Mouse (Mus musculus) kidney, postnatal 0 days (tissue): ENCODE data around the gene Ugt1a5. TPM values are rescaled to one million over a fixed set of nuclear protein-coding genes. Genes with fewer than 3 reads are reported as not detected.
"Not testable (repeated sequence)": the region's sequence is repeated elsewhere in the genome, so short reads cannot be mapped to it uniquely, and the experiment has no call there.

Source experiments
- ATAC-seq: fragments of 200-750 bp; cut with Nextera tagmentation; replicated peaks from 2 replicates; pipeline ENCODE4 v1.8.0; 2017; ENCODE audit warnings: low read depth, moderate number of reproducible peaks, moderate TSS enrichment, moderate library complexity; ENCODE audit not compliant: low FRiP score
- DNase-seq: peaks from one replicate; pipeline ENCODE4 v3.0.0-alpha.2; 2016; ENCODE audit warnings: low spot score
- H3K27ac ChIP-seq: fragments of 300-500 bp; sonication (generic); 2 replicates; pipeline ENCODE4 v1.5.1; 2014; ENCODE audit warnings: mild to moderate bottlenecking
- H3K27me3 ChIP-seq: fragments of 300-500 bp; sonication (generic); 2 replicates; pipeline ENCODE4 v1.6.1; 2014; ENCODE audit warnings: low read length, mixed read lengths; ENCODE audit not compliant: insufficient read depth
- H3K36me3 ChIP-seq: fragments of 300-500 bp; sonication (generic); 2 replicates; pipeline ENCODE4 v1.6.1; 2014; ENCODE audit warnings: low read length, mixed read lengths; ENCODE audit not compliant: insufficient read depth
- H3K4me1 ChIP-seq: fragments of 300-500 bp; sonication (generic); replicated peaks from 2 replicates; pipeline ENCODE4 v1.6.1; 2014; ENCODE audit warnings: antibody characterized with exemption, low read length, mixed read lengths; ENCODE audit not compliant: insufficient read depth
- H3K4me2 ChIP-seq: fragments of 300-500 bp; sonication (generic); 2 replicates; pipeline ENCODE4 v1.6.1; 2014; ENCODE audit warnings: mild to moderate bottlenecking, low read length, moderate library complexity, mixed read lengths
- H3K4me3 ChIP-seq: fragments of 300-500 bp; sonication (generic); replicated peaks from 2 replicates; pipeline ENCODE4 v1.5.1; 2014; ENCODE audit warnings: low read depth, low read length
- H3K9ac ChIP-seq: fragments of 300-500 bp; sonication (generic); 2 replicates; pipeline ENCODE4 v1.6.1; 2014; ENCODE audit warnings: low read depth, low read length
- H3K9me3 ChIP-seq: fragments of 300-500 bp; sonication (generic); replicated peaks from 2 replicates; pipeline ENCODE4 v1.6.1; 2016; ENCODE audit warnings: low read length, inconsistent platforms, mixed read lengths
- CTCF ChIP-seq: IDR thresholded peaks from 2 replicates; pipeline ENCODE4 v1.5.1; 2016; ENCODE audit warnings: antibody characterized with exemption, low read depth, mild to moderate bottlenecking, moderate library complexity
- WGBS: fragments of 180-500 bp; shearing (Covaris S2); extraction: QIAGEN DNeasy Blood & Tissue Kit; methylation state at CpG from one replicate; pipeline ENCODE4 v1.1.7; 2014; 5-methylcytosine and 5-hydroxymethylcytosine counted together
- polyA plus RNA-seq: library from polyadenylated mRNA; unstranded; fragments of >200 nt; fragmentation: Nextera tagmentation; extraction: Ambion mirVana; gene quantifications from 2 replicates; pipeline ENCODE4 v1.2.1, GENCODE M21; 2015

Ugt1a5 gene
- polyA plus RNA-seq, 1 experiment from 2014 or later, result not detected

DNA sequence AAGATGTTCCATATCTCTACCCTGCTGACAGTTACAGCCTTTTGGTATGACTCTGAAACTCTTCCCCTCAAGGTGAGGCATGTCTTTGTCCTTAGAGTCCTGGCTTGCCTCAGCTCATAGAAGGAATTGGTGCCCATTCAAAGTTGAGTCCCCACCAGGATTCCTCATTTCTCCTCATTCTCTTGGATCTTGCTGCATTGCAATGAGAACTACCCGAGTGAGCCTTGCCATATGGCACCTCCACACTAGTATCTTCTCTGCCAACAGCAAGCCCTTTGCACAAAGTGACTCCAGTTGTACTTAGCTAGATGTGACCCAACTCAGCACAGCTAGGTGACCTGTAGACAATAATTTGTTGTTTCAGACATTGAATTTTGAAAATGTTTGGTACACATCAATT is 57.8 kb downstream of the Ugt1a5 start:
- peaks cover 7% of the 10 kb centered on the region; the same call in 1 of the 2 replicates for H3K9me3 ChIP-seq
- WGBS, result 51% methylated on average over 1 of the region's 1 CpGs
- no peaks in the 10 kb centered on the region for H3K4me1 ChIP-seq
- no peak overlapping the region for H3K4me2 ChIP-seq
- no peak for ATAC-seq
- no peak for TF ChIP-seq CTCF
- no peak overlapping the region for H3K4me3 ChIP-seq
- H3K36me3 ChIP-seq, result no peaks in the 10 kb centered on the region
- no peak overlapping the region for H3K9ac ChIP-seq
- no peak overlapping the region for H3K27ac ChIP-seq
- H3K27me3 ChIP-seq, result no peaks in the 10 kb centered on the region
- DNase-seq, result no peak

GRCm38 (mm10) chr1:88224029-88224776 is 58.4 kb downstream of the Ugt1a5 start:
- 68% methylated on average over 2 of the region's 2 CpGs for whole genome bisulfite sequencing

DNA sequence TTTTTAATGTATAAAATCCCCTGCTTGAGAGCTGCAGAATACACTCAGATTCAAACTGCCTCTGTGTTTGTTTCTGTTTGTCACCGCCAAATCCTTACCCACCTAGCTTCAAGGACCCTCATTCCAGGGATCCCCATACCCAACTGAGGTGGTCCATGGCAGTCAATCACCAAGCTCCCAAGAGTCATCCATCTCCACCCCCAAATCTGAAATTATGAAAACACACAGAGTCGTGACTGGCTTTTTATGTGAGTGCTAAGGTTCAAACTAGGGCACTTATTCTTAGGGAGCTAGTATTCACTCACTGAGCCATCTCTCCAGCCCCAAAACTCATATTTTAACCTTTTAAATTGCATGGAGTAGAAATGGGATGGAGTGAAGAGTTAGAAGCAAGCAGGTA is 59.5 kb downstream of the Ugt1a5 start:
- not testable (repeated sequence) for H3K36me3 ChIP-seq, H3K4me3 ChIP-seq, H3K27ac ChIP-seq, H3K4me2 ChIP-seq, ATAC-seq, H3K9ac ChIP-seq, DNase-seq, H3K27me3 ChIP-seq, H3K4me1 ChIP-seq
- peaks cover 22% of the 10 kb centered on the region; the same call in 1 of the 2 replicates for H3K9me3 ChIP-seq
- WGBS, result 44% methylated on average over 2 of the region's 2 CpGs

More at GRCm38 (mm10) chr1:88224029-88224776, 58.4 kb downstream of the Ugt1a5 start:
- Histone ChIP-seq H3K4me2 (no peak overlapping the region), H3K4me1 (no peaks in the 10 kb centered on the region), H3K9ac (no peak overlapping the region), H3K4me3 (no peak overlapping the region), H3K27me3 (no peaks in the 10 kb centered on the region), H3K9me3 (peaks cover 13% of the 10 kb centered on the region; the same call in 1 of the 2 replicates), H3K27ac (no peak overlapping the region), H3K36me3 (no peaks in the 10 kb centered on the region)
- TF ChIP-seq CTCF, result no peak
- ATAC-seq, result no peak
- DNase-seq, result no peak

DNA sequence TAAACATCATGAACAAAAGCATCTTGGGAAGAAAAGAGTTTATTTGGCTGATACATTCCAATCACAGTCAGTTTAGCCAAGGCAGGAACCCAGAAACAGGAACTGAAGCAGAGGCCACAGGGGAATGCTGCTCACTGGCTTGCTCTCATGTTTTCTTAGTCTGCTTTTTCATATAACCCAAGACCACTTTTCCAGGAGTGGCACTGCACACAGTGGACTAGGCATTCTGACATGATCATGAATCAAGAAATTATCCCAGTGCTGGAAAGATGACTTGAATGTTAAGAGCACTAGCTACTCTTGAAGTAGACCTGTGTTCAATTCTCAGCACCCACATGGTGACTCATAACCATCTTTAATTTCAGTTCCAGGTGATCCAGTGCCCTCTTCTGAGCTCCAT is 59.9 kb downstream of the Ugt1a5 start:
- no peak overlapping the region for H3K4me3 ChIP-seq
- no peak for ATAC-seq
- TF ChIP-seq CTCF, result no peak
- no peaks in the 10 kb centered on the region for H3K27me3 ChIP-seq
- H3K4me1 ChIP-seq, result no peaks in the 10 kb centered on the region
- DNase-seq, result no peak
- H3K27ac ChIP-seq, result no peak overlapping the region
- peaks cover 23% of the 10 kb centered on the region; the same call in 1 of the 2 replicates for H3K9me3 ChIP-seq
- no peak overlapping the region for H3K9ac ChIP-seq
- H3K36me3 ChIP-seq, result no peaks in the 10 kb centered on the region
- no peak overlapping the region for H3K4me2 ChIP-seq

GRCm38 (mm10) chr1:88226670-88227379 is 61.0 kb downstream of the Ugt1a5 start, which contains the start of gene Mroh2a:
TSS of gene Mroh2a (plus strand) at chr1:88226986.
- peaks cover 34% of the 10 kb centered on the region; the same call in 1 of the 2 replicates for H3K9me3 ChIP-seq
- DNase-seq, result no peak
- WGBS, result 57% methylated on average over 5 of the region's 5 CpGs

DNA sequence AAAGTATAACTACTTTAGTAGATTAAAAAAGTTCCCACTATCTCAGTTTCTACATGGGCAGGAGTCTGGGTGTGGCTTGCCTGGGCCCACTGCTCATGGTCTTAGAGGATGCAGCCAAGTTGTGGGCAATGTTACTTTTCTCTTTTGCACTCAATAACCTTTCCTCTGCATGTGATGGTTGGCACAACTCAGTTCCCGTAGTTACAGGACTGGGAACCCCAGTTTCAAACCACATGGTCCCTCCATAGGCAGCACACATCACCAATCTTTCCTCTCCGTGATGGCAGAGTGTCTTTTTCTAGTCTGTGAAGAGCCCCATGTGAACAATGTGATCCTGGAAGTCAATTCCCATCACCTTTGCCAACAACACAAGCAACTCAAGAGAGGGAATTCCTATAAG is 61.7 kb downstream of the Ugt1a5 start:
- no peak for TF ChIP-seq CTCF
- 61% methylated on average over 2 of the region's 2 CpGs for WGBS
- H3K27ac ChIP-seq, result no peak overlapping the region

More at GRCm38 (mm10) chr1:88226670-88227379, 61.0 kb downstream of the Ugt1a5 start, which contains the start of gene Mroh2a:
- Histone ChIP-seq H3K4me1 (no peaks in the 10 kb centered on the region), H3K4me2 (no peak within 1 kb of the TSS), H3K4me3 (no peak within 1 kb of the TSS), H3K27ac (no peak within 1 kb of the TSS), H3K36me3 (no peaks in the 10 kb centered on the region), H3K27me3 (no peaks in the 10 kb centered on the region), H3K9ac (no peak within 1 kb of the TSS)
- no peak for TF ChIP-seq CTCF
- ATAC-seq, result no peak

More for the DNA sequence above, 61.7 kb downstream of the Ugt1a5 start:
- no peak overlapping the region for H3K4me3 ChIP-seq
- H3K4me1 ChIP-seq, result no peaks in the 10 kb centered on the region
- no peak overlapping the region for H3K9ac ChIP-seq
- no peak for ATAC-seq
- no peak overlapping the region for H3K4me2 ChIP-seq
- no peaks in the 10 kb centered on the region for H3K36me3 ChIP-seq
- H3K9me3 ChIP-seq, result peaks cover 37% of the 10 kb centered on the region; the same call in 1 of the 2 replicates
- no peaks in the 10 kb centered on the region for H3K27me3 ChIP-seq
- no peak for DNase-seq
